Mouse (Mus musculus) neutrophil, adult 5-6 weeks (primary cell): ENCODE measurements at regions not wholly inside any gene's neighbourhood (a gene's known extent, or its start where the extent isn't known, plus 50 kb on each side); places are given as distances from the start of the nearest gene placed in this dataset.
"Not testable (repeated sequence)": the region's sequence is repeated elsewhere in the genome, so short reads cannot be mapped to it uniquely, and the experiment has no call there.

Experiments
- ATAC-seq: fragments of 151-379, 151-347 bp; 2 replicates; pipeline ENCODE4 v1.8.0; 2017; ENCODE audit warnings: mild to moderate bottlenecking, moderate TSS enrichment; ENCODE audit not compliant: insufficient number of reproducible peaks, poor library complexity, low FRiP score, severe bottlenecking; ENCODE audit errors: extremely low read depth

- ATAC-seq, result not testable (repeated sequence)
These were observed 601.3 kb upstream of the Zfp386 start for GRCm38 (mm10) chr12:115446247-115446646.

GRCm38 (mm10) chr12:115452626-115453025, 594.9 kb upstream of the Zfp386 start:
- peak; percentile 82 for ATAC-seq

- not testable (repeated sequence) for ATAC-seq
These were observed 582.7 kb upstream of the Zfp386 start for GRCm38 (mm10) chr12:115464777-115465176.

- 0 out of 2 replicates have a peak, but pooled peaks have one; percentile 26 for ATAC-seq
These were observed 579.5 kb upstream of the Zfp386 start for GRCm38 (mm10) chr12:115468015-115468414.

- ATAC-seq, result peak; percentile 69
These were observed 579.0 kb upstream of the Zfp386 start for GRCm38 (mm10) chr12:115468569-115468968.

GRCm38 (mm10) chr12:115498865-115499264, 548.7 kb upstream of the Zfp386 start:
- ATAC-seq, result 0 out of 2 replicates have a peak, but pooled peaks have one; percentile 26

- not testable (repeated sequence) for ATAC-seq
These were observed 540.2 kb upstream of the Zfp386 start for GRCm38 (mm10) chr12:115507285-115507684.

GRCm38 (mm10) chr12:115508615-115509342, 538.7 kb upstream of the Zfp386 start:
- peak; percentile 44; the same call in 1 of the 2 replicates for ATAC-seq

- ATAC-seq, result not testable (repeated sequence)
These were observed 528.6 kb upstream of the Zfp386 start for GRCm38 (mm10) chr12:115518778-115519541.

- ATAC-seq, result no peak
These were observed 520.5 kb upstream of the Zfp386 start for GRCm38 (mm10) chr12:115527065-115527464.

GRCm38 (mm10) chr12:115542482-115542881, 505.0 kb upstream of the Zfp386 start:
- ATAC-seq, result no peak

- ATAC-seq, result not testable (repeated sequence)
These were observed 480.6 kb upstream of the Zfp386 start for GRCm38 (mm10) chr12:115566878-115567277.

- ATAC-seq, result not testable (repeated sequence)
These were observed 454.5 kb upstream of the Zfp386 start for GRCm38 (mm10) chr12:115592985-115593384.

- no peak for ATAC-seq
These were observed 443.8 kb upstream of the Zfp386 start for GRCm38 (mm10) chr12:115603763-115604162.

GRCm38 (mm10) chr12:115604951-115605350, 442.6 kb upstream of the Zfp386 start:
- peak; percentile 93 for ATAC-seq

GRCm38 (mm10) chr12:115622564-115623233, 424.8 kb upstream of the Zfp386 start:
- ATAC-seq, result not testable (repeated sequence)

- ATAC-seq, result peak; percentile 87
These were observed 423.3 kb upstream of the Zfp386 start for GRCm38 (mm10) chr12:115624221-115624620.

GRCm38 (mm10) chr12:115647599-115647998, 399.9 kb upstream of the Zfp386 start:
- ATAC-seq, result no peak

- peak; percentile 46; the same call in 1 of the 2 replicates for ATAC-seq
These were observed 399.4 kb upstream of the Zfp386 start for GRCm38 (mm10) chr12:115648161-115648560.
